Mouse (Mus musculus) stomach, postnatal 0 days (tissue): ENCODE measurements at regions not wholly inside any gene's neighbourhood (a gene's known extent, or its start where the extent isn't known, plus 50 kb on each side); places are given as distances from the start of the nearest gene placed in this dataset.

ENCODE experiments used
- CTCF ChIP-seq: IDR thresholded peaks from 2 replicates; pipeline ENCODE4 v1.5.1; 2016; ENCODE audit warnings: antibody characterized with exemption, low read depth, mild to moderate bottlenecking, moderate library complexity
- EP300 ChIP-seq: optimal IDR thresholded peaks from 2 replicates; pipeline ENCODE3; 2016; ENCODE audit warnings: antibody characterized with exemption

- TF ChIP-seq CTCF (no peak), EP300 (no peak)
Measured at GRCm38 (mm10) chr6:147377679-147378078, 97.9 kb upstream of the Ccdc91 start.
